Mouse (Mus musculus) yolk sac, embryonic 10.5 days (tissue): ENCODE data around the gene Sapcd2.
A peak's percentile ranks its signal among the peaks of the same experiment; 100 is the strongest.
"Not testable (repeated sequence)": the region's sequence is repeated elsewhere in the genome, so short reads cannot be mapped to it uniquely, and the experiment has no call there.

Experiments used
- DNase-seq: peaks from one replicate; pipeline ENCODE4 v3.0.0-alpha.2; 2017; ENCODE audit warnings: low spot score

The Sapcd2 gene

DNA sequence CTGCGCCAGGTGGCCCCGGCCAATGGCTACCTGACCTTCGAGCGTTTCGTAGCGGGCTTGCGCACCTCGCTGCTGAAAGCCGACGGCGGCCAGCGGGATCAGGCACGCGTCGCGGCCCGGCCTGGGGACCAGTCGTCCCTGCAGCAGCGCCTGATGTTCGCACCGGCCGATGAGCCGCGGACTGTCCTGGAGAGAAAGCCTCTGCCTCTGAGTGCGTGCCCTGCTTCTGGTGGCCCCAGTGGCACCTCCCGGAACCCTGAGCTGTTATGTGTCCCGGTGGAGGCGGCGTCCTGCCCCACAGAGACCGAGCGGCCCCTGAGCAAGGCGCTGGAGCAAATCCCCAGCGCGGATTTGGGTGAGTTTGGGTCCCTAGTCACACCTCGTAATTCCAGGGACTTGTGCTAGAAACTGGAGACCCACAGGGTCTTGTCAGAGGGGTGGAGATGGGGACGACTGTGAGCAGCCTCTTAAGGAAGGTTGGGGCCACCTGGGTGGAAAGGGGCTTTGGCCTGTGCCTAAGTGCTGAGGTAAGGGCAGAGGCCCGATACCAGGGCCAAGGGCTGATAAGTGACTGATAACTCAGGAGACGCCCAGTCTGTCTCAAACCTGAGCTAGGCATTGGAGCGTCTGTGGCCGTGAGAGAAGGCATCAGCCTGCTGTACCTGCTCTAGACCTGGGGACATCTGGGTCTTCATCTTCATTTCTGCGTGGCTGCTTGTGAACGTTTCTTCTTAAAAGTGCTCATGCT, 697 bp downstream of the Sapcd2 start:
- DNase-seq: no peak

DNA sequence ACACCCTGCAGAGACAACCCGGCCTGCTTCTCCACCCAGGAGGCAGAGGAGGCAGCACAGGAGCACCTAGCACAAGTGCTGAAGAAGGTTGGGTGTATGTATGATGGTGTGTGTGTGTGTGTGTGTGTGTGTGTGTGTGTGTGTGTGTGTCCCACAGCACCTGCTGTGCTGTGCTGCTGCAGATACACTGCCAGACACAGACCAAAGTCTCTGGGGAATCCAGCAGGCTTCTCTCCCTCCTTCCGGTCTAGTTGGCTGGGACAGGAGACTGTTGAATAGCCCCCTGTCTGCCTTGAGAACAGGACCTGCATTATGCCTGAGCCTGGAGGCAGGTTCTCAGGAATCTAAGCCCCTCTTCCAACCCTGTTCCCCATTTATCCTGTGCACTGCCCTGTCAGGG, 1.3 kb downstream of the Sapcd2 start:
- DNase-seq: no peak

DNA sequence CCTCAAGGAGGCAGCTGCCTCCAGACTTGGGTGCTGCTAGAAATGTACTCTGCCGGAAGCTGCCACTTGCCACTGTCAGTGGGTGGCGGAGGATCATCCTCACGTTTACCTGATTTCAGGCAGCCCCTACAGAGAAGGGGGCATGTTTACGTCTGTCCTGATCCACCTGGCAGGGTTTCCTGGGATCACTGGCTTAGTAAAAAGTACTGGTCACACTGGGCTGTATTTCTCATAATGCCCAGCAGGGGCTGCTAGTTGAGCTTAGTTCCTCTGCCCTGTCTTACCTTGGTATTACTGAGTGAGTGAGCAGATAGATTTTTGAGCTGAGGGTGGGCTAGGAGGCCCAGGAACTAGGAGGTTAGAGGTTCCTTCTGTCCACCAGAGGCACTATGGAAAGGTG, 4.5 kb downstream of the Sapcd2 start:
- no peak for DNase-seq

DNA sequence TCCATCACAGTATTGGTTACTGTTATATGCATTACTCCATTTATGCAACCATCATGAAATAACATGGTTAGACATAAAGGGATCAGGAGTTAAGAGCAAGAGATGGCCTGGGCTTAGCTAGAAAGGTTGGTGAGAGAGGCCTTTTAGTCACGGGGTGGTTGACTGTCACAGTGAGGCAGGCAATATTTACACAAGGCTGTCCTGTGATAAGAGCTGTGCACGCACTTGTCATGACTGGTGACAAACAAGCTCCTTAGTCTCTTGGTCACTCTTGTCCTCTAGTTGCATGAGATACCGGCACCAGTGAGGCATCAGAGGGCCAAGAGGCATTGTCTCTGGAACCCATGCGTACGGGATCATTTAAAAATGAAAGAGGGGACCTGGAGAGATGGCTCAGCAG, 12.4 kb downstream of the Sapcd2 start:
- peak; percentile 76 for DNase-seq

DNA sequence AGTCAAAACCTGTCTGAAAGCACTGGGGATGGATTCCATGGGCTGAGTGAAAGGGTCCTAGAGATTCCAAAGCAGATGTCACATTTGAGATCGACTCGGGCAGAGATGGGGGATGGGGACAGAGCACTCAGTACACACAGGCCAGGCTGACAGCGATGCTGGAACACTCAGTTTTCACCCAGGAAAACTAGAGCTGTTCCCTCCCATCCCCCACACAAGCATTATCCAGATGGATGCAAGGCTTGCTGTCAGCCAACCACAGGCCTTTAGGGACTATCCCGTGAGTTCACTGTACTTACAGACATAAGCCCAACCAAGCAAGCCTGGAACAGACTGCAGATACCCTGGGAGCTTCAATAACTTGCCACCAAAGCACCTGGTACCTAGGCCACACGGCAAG, 19.1 kb downstream of the Sapcd2 start:
- DNase-seq: no peak

DNA sequence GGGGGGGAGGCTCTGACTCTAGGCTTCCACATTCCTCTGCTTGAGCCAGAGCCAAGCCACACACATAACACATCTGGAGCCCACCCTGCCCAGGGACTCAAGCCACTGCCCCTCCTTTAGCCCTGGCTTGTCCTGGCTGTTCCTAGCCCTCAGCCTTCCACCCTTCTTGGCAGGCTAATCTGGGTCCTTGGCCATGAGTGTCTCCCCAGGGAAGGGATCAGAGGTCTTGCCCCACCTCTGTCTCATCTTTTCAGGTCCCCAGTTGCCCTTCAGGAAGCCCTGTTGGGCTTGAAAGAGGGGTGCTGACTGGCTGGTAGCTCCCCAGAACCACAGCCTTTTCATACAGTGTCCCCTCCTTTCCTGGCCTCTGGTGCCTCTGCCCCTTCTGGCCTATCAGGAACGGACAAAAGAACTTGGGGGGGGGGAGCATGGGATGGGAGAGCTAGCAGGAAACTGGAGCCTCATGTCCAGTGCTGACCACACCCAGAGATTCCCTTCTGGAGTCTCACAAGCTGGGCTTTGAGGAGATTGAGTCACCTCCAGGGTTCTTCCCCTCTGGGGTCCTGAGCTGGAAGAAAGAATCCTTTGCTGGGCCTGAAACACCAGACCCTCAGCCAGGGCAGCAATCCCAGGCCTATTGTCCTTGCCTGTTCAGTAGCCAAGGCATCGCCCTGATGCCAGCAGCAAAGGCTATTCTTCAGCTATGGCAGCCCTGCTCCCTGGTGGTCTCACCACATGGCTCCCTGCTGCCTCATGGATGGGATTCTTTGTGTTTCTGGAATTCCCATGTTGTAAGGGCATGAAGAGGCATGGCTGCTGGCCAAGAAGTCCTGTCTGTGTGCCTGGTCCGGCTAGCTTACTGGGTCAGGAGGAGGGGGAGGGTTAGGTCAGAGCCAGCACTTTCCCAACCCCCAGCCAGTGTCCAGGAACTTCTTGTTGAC, 22.4 kb downstream of the Sapcd2 start:
- no peak for DNase-seq

DNA sequence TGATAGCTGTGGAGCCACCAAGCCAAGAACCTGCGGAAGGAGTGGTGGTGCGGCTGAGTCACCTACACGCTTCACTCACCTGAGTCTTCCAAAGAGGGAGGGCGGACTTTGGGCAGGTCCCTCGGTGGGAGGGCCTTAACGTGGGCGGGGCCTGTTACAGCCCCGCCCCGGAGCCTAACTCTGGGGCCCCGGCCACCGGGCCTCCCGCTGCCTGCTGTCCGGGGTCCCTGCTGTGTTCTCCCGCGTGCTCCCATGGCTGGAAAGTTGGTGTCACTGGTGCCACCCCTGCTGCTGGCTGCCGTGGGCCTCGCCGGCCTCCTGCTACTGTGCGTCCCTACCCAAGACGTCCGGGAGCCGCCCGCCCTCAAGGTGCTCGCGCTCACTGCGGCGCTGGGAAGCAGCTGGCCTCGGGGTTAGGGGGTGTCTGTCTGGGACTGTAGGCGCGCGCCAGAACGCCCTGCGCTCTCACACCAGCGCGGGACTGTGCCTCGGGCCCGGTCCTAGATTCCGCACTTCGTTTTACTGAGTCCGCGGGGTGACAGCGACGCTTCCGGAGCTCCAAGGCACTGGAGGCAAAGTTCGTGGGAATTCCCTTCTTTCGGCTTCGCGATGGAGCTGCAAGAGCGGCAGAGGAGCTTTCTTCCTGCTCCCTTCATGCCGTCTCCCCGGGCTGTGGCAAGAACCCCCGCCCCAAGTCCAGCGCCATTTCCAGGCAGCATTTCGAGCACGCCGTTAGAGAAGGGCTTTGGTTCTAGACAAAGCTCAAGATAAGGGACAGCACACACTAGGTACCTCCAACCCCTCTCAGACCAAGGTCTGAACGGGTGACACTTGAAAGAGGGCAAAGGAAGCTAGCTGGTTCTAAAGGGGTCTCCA, 23.8 kb downstream of the Sapcd2 start, which contains the start of gene Entpd2:
Gene Entpd2 (plus strand): TSS at position 154 of the 876 bp plus-strand sequence.
- DNase-seq: peak; percentile 73

DNA sequence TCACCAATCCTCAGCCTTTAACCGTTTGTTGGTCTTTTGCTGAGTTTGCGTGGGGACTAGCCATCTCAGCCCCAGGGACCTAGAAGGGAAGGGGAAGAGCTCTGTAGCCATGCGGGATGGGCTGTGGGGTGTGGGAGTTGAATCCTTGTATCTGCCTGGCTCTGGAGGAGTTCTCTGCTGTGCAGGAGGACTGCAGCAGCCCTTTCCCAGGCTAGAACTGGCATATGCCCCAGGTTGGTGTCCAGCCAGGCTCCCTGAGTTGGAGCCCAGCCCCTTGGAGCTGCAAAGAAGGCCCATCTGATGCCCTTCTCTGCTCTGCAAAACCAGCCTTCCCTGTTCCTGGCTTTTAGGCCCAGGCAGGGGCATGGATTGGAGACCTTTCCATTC, 24.5 kb downstream of the Sapcd2 start:
- DNase-seq: no peak

DNA sequence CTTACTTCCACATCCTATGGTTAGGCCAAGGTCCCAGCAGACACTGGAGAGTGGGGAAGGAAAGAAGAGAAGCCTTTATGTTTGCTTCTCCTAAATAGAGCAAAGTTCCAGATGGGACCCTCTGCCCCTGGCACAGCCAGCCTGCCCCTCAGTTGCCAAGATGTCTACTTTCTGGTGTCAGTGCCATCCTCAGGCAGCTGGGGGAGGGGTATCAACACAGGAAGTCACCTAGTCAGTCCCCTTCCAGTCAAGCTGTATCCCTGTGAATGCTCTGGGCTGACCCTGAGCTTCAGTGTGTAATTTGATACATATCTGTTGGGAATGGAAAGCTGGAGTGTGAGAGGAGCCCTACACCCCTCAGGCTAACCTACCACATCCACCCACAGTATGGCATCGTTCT, 24.9 kb downstream of the Sapcd2 start:
- no peak for DNase-seq

DNA sequence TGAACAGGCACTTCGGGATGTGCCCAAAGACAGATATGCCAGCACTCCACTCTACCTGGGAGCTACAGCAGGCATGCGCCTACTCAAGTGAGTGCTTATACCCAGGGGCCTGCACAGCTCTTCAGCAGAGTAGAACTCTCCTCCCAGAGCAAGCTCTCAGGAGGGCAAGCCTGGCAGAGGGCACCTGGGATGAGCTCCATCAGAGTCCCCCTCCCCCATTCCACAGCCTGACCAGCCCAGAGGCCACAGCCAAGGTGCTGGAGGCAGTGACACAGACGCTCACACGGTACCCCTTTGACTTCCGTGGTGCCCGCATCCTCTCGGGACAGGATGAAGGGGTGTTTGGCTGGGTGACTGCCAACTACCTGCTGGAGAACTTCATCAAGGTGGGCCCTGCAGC, 25.9 kb downstream of the Sapcd2 start:
- DNase-seq: no peak

DNA sequence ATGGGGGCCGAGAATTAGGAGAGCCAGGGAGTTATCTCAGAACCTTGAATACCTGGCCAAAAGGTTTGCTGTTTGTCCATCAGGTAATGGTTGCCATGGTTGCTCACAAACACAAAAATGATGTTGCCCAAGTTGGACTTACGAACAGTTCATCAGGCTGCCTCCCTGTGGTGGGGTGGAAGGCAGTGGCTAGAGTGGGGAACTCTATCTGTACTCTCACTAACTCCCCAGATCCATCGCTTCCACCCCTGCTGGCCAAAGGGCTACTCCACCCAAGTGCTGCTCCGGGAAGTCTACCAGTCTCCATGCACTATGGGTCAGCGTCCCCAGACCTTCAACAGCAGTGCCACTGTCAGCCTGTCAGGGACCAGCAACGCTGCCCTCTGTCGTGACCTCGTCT, 26.9 kb downstream of the Sapcd2 start, which contains the start of gene Npdc1:
Gene Npdc1 (plus strand): TSS at position 301 of the 400 bp plus-strand sequence.
- no peak for DNase-seq

DNA sequence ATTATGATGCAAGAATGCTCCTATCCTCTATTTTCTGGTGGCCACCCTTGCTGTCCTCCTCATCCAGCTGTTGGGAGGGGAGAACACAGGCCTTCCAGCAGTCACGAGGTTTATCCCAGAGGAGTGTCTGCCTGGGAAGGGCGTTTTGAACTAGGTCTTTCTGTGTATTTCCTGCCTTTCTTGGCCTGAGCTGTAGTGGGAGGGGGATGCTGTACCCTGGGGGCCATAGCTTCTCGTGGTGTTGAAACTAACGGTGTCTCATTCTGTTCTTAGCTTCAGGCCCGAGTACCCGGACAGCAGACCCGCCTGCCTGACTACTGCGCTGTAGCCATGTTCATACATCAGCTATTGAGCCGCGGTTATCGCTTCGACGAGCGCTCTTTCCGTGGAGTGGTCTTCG, 28.2 kb downstream of the Sapcd2 start:
- no peak for DNase-seq

DNA sequence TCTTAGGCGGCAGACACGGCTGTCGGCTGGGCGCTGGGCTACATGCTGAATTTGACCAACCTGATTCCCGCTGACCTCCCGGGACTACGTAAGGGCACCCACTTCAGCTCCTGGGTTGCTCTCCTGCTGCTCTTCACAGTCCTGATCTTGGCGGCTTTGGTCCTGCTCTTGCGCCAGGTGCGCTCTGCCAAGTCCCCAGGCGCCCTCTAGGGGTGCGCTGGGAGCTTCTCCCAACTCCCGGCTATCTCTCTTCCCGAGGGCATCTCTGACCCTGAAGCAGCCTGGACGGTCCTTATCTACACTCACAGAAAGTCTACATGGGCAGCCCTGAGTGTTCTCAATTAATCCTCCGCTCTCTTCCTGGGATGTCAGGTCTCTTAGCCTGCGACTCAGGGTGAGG, 28.6 kb downstream of the Sapcd2 start:
- DNase-seq: peak; percentile 37

DNA sequence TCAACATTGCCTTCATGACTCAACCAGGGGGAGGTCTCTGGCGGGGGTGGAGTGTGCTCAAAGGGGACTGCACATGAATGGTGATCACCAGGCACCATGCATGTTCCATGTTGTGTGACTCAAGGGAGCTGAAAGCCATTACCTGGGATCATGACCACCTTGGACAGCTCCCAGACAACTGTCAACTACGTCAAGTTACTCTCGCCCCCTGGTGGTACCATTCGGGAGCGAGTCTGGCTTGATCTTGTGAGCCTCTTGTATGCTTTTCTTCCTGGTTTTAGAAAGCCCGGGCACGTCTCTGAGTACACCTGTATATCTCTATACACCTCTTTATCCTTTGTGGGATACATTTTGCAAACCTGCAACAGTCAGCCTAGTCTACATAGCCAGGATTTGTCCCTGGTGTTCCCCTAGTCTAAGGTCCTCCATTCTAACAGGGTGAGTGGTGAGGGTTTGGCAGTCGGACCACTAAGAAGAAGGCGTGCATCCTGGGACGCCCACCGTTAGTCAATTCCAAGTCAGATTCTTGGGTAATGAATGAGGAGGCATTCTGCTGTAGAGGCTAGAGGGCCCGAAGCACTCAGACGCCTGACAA, 30.4 kb downstream of the Sapcd2 start:
- peak; percentile 79 for DNase-seq

DNA sequence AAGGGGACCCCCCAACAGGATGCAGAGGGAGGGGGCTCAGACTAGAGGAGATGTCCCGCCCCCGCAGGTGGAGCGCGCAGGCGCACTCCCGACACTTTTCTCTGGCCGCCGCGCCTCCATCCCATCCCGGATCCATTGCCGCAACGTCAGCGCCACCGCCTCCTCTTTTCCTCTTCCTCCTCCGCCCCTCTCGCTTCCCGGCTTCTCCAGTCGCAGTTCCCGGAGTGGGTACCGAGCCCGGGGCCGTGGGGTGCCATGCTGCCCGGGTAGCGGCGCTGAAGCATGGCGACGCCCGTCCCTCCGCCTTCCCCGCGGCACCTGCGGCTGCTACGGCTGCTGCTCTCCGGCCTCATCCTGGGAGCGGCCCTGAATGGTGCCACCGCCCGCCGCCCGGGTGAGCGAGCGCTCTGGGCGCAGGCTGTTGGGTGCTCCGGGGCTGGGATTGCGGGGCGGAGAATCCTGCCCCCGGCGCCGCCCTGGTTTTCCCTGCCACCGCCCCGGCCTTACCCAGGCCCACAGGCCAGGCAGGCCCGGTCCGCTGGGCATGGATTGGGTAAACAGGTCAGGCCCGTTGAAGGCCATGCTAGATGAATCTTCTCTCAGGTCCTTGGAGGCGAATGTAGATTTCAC, 31.0 kb downstream of the Sapcd2 start:
- peak; percentile 67 for DNase-seq

DNA sequence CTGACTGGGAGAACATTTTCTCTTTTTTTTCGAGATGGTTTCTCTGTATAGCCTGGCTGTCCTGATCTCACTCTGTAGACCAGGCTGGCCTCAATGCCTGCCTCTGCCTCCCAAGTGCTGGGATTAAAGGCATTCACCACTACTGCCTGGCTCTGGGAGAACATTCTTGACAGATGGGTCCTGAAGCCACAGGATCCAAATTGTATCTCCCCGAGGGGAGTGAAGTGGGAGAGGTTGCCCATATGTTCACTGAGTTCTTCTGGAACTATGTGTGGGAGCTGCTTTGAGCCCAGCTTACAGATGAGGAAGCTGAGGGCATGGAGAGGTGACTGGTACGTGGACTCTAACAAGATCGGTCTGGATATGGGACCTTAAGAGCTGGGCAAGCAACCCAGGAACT, 31.9 kb downstream of the Sapcd2 start:
- no peak for DNase-seq

DNA sequence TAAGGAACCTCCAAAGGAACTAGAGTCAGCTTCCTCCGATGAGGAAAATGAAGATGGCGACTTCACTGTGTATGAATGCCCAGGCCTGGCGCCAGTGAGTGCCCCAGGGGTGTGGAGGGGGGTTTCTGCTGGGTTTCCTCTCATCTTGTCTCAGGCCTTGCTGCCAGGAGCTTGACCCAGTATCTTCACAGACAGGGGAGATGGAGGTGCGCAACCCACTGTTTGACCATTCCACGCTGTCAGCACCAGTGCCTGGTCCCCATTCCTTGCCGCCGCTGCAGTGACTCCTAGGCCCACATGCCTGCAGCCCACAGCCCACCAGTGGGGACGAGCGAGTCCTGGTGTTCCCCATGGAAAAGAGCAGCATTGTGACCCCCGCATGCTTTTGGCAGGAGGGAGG, 36.8 kb downstream of the Sapcd2 start:
- DNase-seq: no peak

DNA sequence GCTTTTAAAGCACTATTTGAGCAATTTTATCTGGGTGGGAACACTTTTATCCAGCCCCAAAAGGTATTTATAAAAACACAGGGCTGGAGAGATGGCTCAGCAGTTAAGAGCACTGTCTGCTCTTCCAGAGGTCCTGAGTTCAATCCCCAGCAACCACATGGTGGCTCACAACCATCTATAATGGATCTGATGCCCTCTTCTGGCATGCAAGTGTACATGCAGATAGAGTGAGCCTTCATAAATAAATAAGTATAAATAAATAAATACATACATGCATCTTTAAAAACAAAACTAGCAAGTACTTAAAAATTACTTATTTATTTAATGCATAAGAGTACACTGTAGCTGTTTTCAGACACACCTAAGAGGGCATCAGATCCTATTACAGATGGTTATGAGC, 41.3 kb downstream of the Sapcd2 start:
- not testable (repeated sequence) for DNase-seq

DNA sequence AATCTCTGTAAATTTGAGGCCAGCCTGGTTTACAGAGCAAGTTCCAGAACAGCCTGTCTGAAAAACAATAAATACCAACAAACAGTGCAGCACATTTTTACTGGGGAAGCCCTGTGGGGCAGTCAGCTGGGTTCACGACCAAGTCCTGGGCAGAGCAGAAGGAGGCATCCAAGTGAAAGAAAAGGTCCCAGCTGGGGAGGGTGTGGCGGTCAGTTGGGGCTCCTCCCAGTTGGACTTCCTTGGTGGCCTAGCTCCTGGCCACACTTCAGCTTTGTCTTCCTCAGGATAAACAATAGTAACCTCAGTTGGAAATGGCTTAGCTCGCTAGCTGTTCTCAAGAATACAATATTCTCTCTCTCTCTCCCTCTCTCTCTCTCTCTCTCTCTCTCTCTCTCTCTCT, 45.3 kb downstream of the Sapcd2 start:
- no peak for DNase-seq

DNA sequence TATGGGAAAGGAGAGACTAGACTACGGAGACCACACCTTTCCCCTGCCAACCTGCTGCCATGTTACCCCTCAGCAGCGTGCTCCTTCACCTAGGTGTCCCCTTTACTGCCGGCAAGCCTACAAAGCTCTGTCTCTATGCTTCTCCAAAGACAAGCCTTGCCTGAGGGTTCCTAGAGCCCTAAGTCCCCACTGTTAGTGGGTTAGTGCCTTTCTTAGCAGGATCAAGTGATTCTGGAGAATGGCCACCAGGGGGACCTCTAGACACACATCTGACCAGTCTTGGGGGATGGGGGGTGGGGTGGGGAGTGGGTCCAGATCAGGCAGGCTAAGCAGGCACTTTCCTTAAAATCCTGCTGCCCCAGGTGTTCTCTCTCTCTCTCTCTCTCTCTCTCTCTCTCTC, 49.8 kb downstream of the Sapcd2 start:
- no peak for DNase-seq
